Mouse (Mus musculus) megakaryocyte, embryonic 14.5 days (primary cell): ENCODE measurements at regions not wholly inside any gene's neighbourhood (a gene's known extent, or its start where the extent isn't known, plus 50 kb on each side); places are given as distances from the start of the nearest gene placed in this dataset.

ENCODE experiments used
- FLI1 ChIP-seq: IDR thresholded peaks from 2 replicates; pipeline ENCODE4 v1.6.1; 2012; ENCODE audit warnings: low read length, inconsistent platforms, mixed read lengths
- GATA1 ChIP-seq: IDR thresholded peaks from 3 replicates; pipeline ENCODE4 v1.6.1; 2012; ENCODE audit warnings: mixed read lengths, low read length, inconsistent platforms, borderline replicate concordance

GRCm38 (mm10) chr12:9862301-9862700, 292.4 kb downstream of the Osr1 start:
- TF ChIP-seq FLI1 (no peak), GATA1 (no peak)
